Comparison of ENCODE assay signal across 12 mouse cellular contexts in the genomic region with DNA sequence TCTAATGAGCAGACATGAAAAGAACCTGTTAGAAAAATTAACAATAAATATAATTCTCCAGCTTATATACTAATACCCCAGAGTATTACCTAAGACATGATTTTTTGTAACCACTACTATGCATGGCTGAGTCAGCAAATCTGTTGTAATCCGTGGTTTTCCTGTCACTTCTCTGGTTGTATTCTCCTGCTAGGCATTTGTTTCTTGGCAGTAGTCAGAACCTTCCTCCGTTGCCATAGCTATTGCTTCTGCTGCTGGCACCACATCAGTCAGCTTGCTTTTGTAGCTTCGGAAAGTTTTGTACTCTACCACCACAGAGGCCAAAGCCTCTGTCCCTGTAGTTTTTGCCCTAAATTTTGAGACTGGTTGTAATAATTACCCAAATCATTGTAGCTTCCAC.
DNase-seq lines count a peak whose midpoint lies in the region; ATAC-seq and TF ChIP-seq lines count a peak whose summit lies in the region.
"Had no signal": no experiment of that assay in that cellular context is flagged by ENCODE, and none has a peak within 500 bp of the region (broad histone marks: within the 10 kb centered on the region; RNA-seq: fewer than 3 reads in every experiment).

No protein-coding gene starts in this region.

- H3K4me3 ChIP-seq in layer of hippocampus, adult 2 months, result no peak overlapping the region
- H3K4me3 ChIP-seq: erythroblast, embryonic 14.5 days had no signal

- DNase-seq in gastrocnemius, postnatal 10 days, result peak; percentile 4
- DNase-seq in gastrocnemius, postnatal 4 days (ENCODE audit: low spot score in 2 of 2), result no peak
- peak; percentile 38 for DNase-seq in 3134 (ENCODE audit: extremely low read depth, insufficient read length, low spot score)
- DNase-seq in adipocyte (ENCODE audit: low spot score), result peak; percentile 98
- peak in 1 of 2 experiments; percentile 43 for DNase-seq in layer of hippocampus, adult 2 months (ENCODE audit: low spot score in 2 of 2)
- no peak for DNase-seq in MN1 (ENCODE audit: low spot score)
- no peak for DNase-seq in thymus, postnatal 4 days
- DNase-seq: heart, postnatal 36 days; kidney, postnatal 25 days; thymus, adult 18-20 months had no signal

- H3K27ac ChIP-seq in layer of hippocampus, adult 2 months, result peak overlapping the region; percentile 4; the same call in 1 of the 2 replicates

- no peak for TF ChIP-seq CTCF in layer of hippocampus, adult 2 months (conservative IDR thresholded peaks at IDR 0.05)

- no peak for ATAC-seq in activated CD4-positive, CD25-positive, alpha-beta regulatory T cell, adult 4 months

Comparison
In these comparisons a context has a peak if more than half of its experiments do, and no peak if none do; other contexts are left out.
1. DNase-seq: peak in gastrocnemius, postnatal 10 days (single experiment), 3134 (single experiment) and adipocyte (single experiment); none in gastrocnemius, postnatal 4 days (0 of 2), MN1 (single experiment) and thymus, postnatal 4 days (single experiment).